Comparison of ENCODE assay signal across 21 mouse cellular contexts in the genomic region with DNA sequence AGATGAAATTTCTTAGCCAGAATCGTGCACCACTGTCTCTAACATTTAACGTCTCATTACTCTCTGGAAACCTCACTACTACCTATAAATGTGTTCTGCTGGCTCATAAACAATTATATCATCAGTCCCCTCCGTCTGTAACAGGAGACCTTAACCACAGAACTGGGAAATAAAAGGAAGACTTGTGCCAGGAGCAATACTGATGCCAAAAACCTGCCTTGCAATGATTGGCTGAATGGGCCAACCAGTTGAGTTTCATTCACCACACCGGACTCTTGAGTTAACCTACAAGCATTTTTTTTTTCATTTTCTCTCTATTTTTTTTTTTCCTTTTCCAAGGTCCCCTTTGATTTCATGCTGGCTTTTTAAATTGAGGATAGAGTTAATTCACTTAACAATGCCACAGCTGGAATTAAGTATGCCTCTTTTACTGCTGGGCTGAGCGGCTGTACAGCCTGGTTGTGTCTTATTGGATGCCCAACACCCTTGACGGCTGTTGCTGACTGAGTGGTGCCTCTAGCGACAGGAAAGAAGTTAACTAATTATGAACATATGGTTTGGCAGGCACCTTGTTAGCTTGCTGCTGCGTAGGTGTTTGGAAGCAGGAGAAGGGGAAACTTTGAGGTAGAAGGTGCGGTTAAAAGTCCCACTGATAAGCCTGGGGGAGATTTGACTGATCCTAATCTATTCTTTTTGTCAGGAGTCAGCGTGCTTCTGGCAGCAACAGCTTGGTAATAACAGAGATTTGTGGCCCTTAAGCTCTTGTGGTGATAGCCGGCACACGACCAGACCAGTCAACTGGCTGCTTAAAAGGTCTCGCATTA. TPM values are rescaled to one million over a fixed set of nuclear protein-coding genes. Genes with fewer than 3 reads are reported as not detected.
DNase-seq lines count a peak whose midpoint lies in the region; ATAC-seq and TF ChIP-seq lines count a peak whose summit lies in the region.
"Had no signal": no experiment of that assay in that cellular context is flagged by ENCODE, and none has a peak within 500 bp of the region (broad histone marks: within the 10 kb centered on the region; RNA-seq: fewer than 3 reads in every experiment).

A gene (minus strand): TSS at position 176 of the 824 bp plus-strand sequence.

- DNase-seq in cerebellum, postnatal 10 days, result peak; percentile 36 to 47
- DNase-seq in hindbrain, embryonic 10.5 days (ENCODE audit: low spot score), result no peak
- peak; percentile 6 for DNase-seq in embryo, embryonic 10.5 days (ENCODE audit: low spot score)
- DNase-seq in testis, postnatal 14 days (ENCODE audit: low spot score), result no peak
- DNase-seq in kidney, adult 2 months, result no peak
- DNase-seq: cerebellum, adult 11 months; heart, adult 2 months; kidney, adult 9 months; kidney, postnatal 4 days; liver, embryonic 13.5 days; right cerebral cortex, postnatal 25 days; thymus, postnatal 14 days had no signal

- 0 out of 2 replicates have a peak, but pooled peaks cover 3% of the 10 kb centered on the region for H3K4me1 ChIP-seq in hindbrain, embryonic 15.5 days (replicated peaks)
- H3K4me1 ChIP-seq in hindbrain, embryonic 10.5 days (replicated peaks), result no peaks in the 10 kb centered on the region
- H3K4me1 ChIP-seq in limb, embryonic 12.5 days (replicated peaks), result peaks cover 7% of the 10 kb centered on the region
- H3K4me1 ChIP-seq in kidney, adult 2 months (ENCODE audit: control insufficient read depth, insufficient read depth, low read length), result no peaks in the 10 kb centered on the region
- H3K4me1 ChIP-seq: heart, embryonic 15.5 days; liver, embryonic 13.5 days; lung, embryonic 15.5 days; neural tube, embryonic 12.5 days had no signal

- no peak within 1 kb of the TSS for H3K9ac ChIP-seq in hindbrain, embryonic 15.5 days
- H3K9ac ChIP-seq in limb, embryonic 12.5 days (replicated peaks), result no peak within 1 kb of the TSS
- H3K9ac ChIP-seq: heart, embryonic 15.5 days; liver, embryonic 13.5 days; lung, embryonic 15.5 days; neural tube, embryonic 12.5 days had no signal

- no peaks in the 10 kb centered on the region for H3K36me3 ChIP-seq in hindbrain, embryonic 15.5 days
- no peaks in the 10 kb centered on the region for H3K36me3 ChIP-seq in hindbrain, embryonic 10.5 days
- no peaks in the 10 kb centered on the region for H3K36me3 ChIP-seq in limb, embryonic 12.5 days
- no peaks in the 10 kb centered on the region for H3K36me3 ChIP-seq in kidney, adult 2 months (ENCODE audit: control insufficient read depth, insufficient read depth, low read length)
- H3K36me3 ChIP-seq: G1E; heart, embryonic 15.5 days; liver, embryonic 13.5 days; lung, embryonic 15.5 days; neural tube, embryonic 12.5 days had no signal

- 50% methylated on average over 13 of the region's 13 CpGs for WGBS in hindbrain, embryonic 15.5 days
- WGBS in hindbrain, embryonic 10.5 days, result 67% methylated on average over 13 of the region's 13 CpGs
- 10% methylated on average over 13 of the region's 13 CpGs for WGBS in limb, embryonic 12.5 days
- WGBS in kidney, adult 2 months, result 41% methylated on average over 13 of the region's 13 CpGs

- H3K4me3 ChIP-seq in hindbrain, embryonic 15.5 days, result no peak within 1 kb of the TSS
- H3K4me3 ChIP-seq in hindbrain, embryonic 10.5 days, result no peak within 1 kb of the TSS
- no peak within 1 kb of the TSS for H3K4me3 ChIP-seq in limb, embryonic 12.5 days (replicated peaks)
- no peak within 1 kb of the TSS for H3K4me3 ChIP-seq in kidney, adult 2 months (ENCODE audit: insufficient read depth, low read depth, low read length)
- H3K4me3 ChIP-seq: heart, adult 2 months; heart, embryonic 15.5 days; liver, embryonic 13.5 days; lung, embryonic 15.5 days; neural tube, embryonic 12.5 days had no signal

- no peak within 1 kb of the TSS for H3K27ac ChIP-seq in hindbrain, embryonic 15.5 days (replicated peaks)
- no peak within 1 kb of the TSS for H3K27ac ChIP-seq in hindbrain, embryonic 10.5 days
- H3K27ac ChIP-seq in limb, embryonic 12.5 days, result no peak within 1 kb of the TSS
- no peak within 1 kb of the TSS for H3K27ac ChIP-seq in kidney, adult 2 months (ENCODE audit: insufficient read depth, low read depth, low read length)
- H3K27ac ChIP-seq: heart, adult 2 months; heart, embryonic 15.5 days; liver, embryonic 13.5 days; lung, embryonic 15.5 days; neural tube, embryonic 12.5 days; stomach, postnatal 0 days had no signal

- TF ChIP-seq CTCF in kidney, adult 2 months (conservative IDR thresholded peaks at IDR 0.05; ENCODE audit: insufficient read depth, insufficient read length, low read depth, low read length), result no peak

- H3K4me2 ChIP-seq in hindbrain, embryonic 15.5 days, result no peak within 1 kb of the TSS
- H3K4me2 ChIP-seq in limb, embryonic 12.5 days, result peak within 1 kb of the TSS; percentile 39
- H3K4me2 ChIP-seq: heart, embryonic 15.5 days; liver, embryonic 13.5 days; lung, embryonic 15.5 days; neural tube, embryonic 12.5 days had no signal

- no peaks in the 10 kb centered on the region for H3K9me3 ChIP-seq in hindbrain, embryonic 15.5 days
- no peaks in the 10 kb centered on the region for H3K9me3 ChIP-seq in hindbrain, embryonic 10.5 days
- no peaks in the 10 kb centered on the region for H3K9me3 ChIP-seq in limb, embryonic 12.5 days
- H3K9me3 ChIP-seq: G1E; heart, embryonic 15.5 days; liver, embryonic 13.5 days; lung, embryonic 15.5 days; neural tube, embryonic 12.5 days had no signal

- no peak for ATAC-seq in cerebellum, adult (ENCODE audit: insufficient number of reproducible peaks, low FRiP score, low TSS enrichment)
- peak; percentile 19; the same call in 1 of the 2 replicates for ATAC-seq in hindbrain, embryonic 15.5 days (ENCODE audit: low FRiP score, low read depth)
- peak; percentile 76; the same call in 1 of the 2 replicates for ATAC-seq in limb, embryonic 12.5 days (ENCODE audit: insufficient number of reproducible peaks, insufficient read depth, low FRiP score, low TSS enrichment, low read depth)
- ATAC-seq: CD4-positive, CD25-positive, alpha-beta regulatory T cell, adult 4 months had no signal

- no peaks in the 10 kb centered on the region for H3K27me3 ChIP-seq in hindbrain, embryonic 15.5 days
- H3K27me3 ChIP-seq in hindbrain, embryonic 10.5 days (ENCODE audit: insufficient read depth, poor library complexity, severe bottlenecking), result no peaks in the 10 kb centered on the region
- H3K27me3 ChIP-seq in limb, embryonic 12.5 days, result no peaks in the 10 kb centered on the region
- no peaks in the 10 kb centered on the region for H3K27me3 ChIP-seq in kidney, adult 2 months (replicated peaks; ENCODE audit: control insufficient read depth, insufficient read depth, low read length)
- H3K27me3 ChIP-seq: heart, embryonic 15.5 days; liver, embryonic 13.5 days; lung, embryonic 15.5 days; neural tube, embryonic 12.5 days had no signal

- no peak for TF ChIP-seq POLR2A in kidney, adult 2 months (IDR thresholded peaks at IDR 0.05; ENCODE audit: low read depth, low read length)

RNA-seq across cellular contexts. Expression of the gene that starts here (rescaled TPM):
- 0.85 and 1.0 TPM in 2 replicates for polyA plus RNA-seq in hindbrain, embryonic 15.5 days (2015; fragmentation: Nextera tagmentation; extraction: Ambion mirVana)
- 0.90 and 1.3 TPM in 2 replicates for polyA plus RNA-seq in hindbrain, embryonic 10.5 days (2016; fragmentation: Nextera tagmentation; extraction: Ambion mirVana)
- polyA plus RNA-seq in limb, embryonic 12.5 days (2016; fragmentation: Nextera tagmentation; extraction: Ambion mirVana), result 0.14 and 0.24 TPM in 2 replicates
- polyA plus RNA-seq in kidney, adult 2 months (2012; rRNA removed), result 0.05 and 0.09 TPM in 2 replicates
- polyA plus RNA-seq: CD4-positive, CD25-positive, alpha-beta regulatory T cell, adult 4 months; G1E; heart, embryonic 15.5 days; liver, embryonic 13.5 days; neural tube, embryonic 12.5 days had no signal

Comparison
In these comparisons a context has a peak if more than half of its experiments do, and no peak if none do; other contexts are left out.
1. Peak in ATAC-seq and H3K4me2 ChIP-seq in limb, embryonic 12.5 days; RNA of the gene not detected or under 1 TPM.
2. DNase-seq: peak in cerebellum, postnatal 10 days (2 of 2) and embryo, embryonic 10.5 days (single experiment); none in hindbrain, embryonic 10.5 days (single experiment), testis, postnatal 14 days (single experiment) and kidney, adult 2 months (single experiment).